Mouse (Mus musculus) liver, embryonic 12.5 days (tissue): ENCODE results near the gene Kcnj12. TPM values are rescaled to one million over a fixed set of nuclear protein-coding genes. Genes with fewer than 3 reads are reported as not detected.

Experiments used
- ATAC-seq: fragments of 200-750 bp; cut with Nextera tagmentation; 2 replicates; pipeline ENCODE4 v1.8.0; 2017; ENCODE audit warnings: moderate number of reproducible peaks, mild to moderate bottlenecking, moderate library complexity
- H3K27ac ChIP-seq: fragments of 300-500 bp; sonication (generic); 2 replicates; pipeline ENCODE4 v1.5.1; 2016; ENCODE audit warnings: mild to moderate bottlenecking
- H3K27me3 ChIP-seq: fragments of 300-500 bp; sonication (generic); replicated peaks from 2 replicates; pipeline ENCODE4 v1.6.1; 2016; ENCODE audit warnings: mild to moderate bottlenecking, moderate library complexity
- H3K36me3 ChIP-seq: fragments of 300-500 bp; sonication (generic); 2 replicates; pipeline ENCODE4 v1.6.1; 2016; ENCODE audit warnings: mild to moderate bottlenecking, moderate library complexity
- H3K4me1 ChIP-seq: fragments of 300-500 bp; sonication (generic); 2 replicates; pipeline ENCODE4 v1.6.1; 2016
- H3K4me2 ChIP-seq: fragments of 300-500 bp; sonication (generic); 2 replicates; pipeline ENCODE4 v1.6.1; 2016; ENCODE audit warnings: mild to moderate bottlenecking, moderate library complexity
- H3K4me3 ChIP-seq: fragments of 300-500 bp; sonication (generic); 2 replicates; pipeline ENCODE4 v1.5.1; 2016; ENCODE audit warnings: mild to moderate bottlenecking, moderate library complexity
- H3K9ac ChIP-seq: fragments of 300-500 bp; sonication (generic); 2 replicates; pipeline ENCODE4 v1.6.1; 2016; ENCODE audit warnings: mild to moderate bottlenecking, moderate library complexity
- H3K9me3 ChIP-seq: fragments of 300-500 bp; sonication (generic); replicated peaks from 2 replicates; pipeline ENCODE4 v1.6.1; 2016; ENCODE audit warnings: mild to moderate bottlenecking, moderate library complexity
- whole genome bisulfite sequencing: fragments of 180-500 bp; shearing (Covaris S2); methylation state at CpG from one replicate; pipeline ENCODE4 v1.1.7; 2016; ENCODE audit not compliant: insufficient replicate concordance; 5-methylcytosine and 5-hydroxymethylcytosine counted together
- polyA plus RNA-seq: library from polyadenylated mRNA; unstranded; fragments of >200 nt; fragmentation: Nextera tagmentation; extraction: Ambion mirVana; gene quantifications from 2 replicates; pipeline ENCODE4 v1.2.1, GENCODE M21; 2016

Gene Kcnj12
- polyA plus RNA-seq, 1 experiment from 2014 or later, result 0.07 TPM

DNA sequence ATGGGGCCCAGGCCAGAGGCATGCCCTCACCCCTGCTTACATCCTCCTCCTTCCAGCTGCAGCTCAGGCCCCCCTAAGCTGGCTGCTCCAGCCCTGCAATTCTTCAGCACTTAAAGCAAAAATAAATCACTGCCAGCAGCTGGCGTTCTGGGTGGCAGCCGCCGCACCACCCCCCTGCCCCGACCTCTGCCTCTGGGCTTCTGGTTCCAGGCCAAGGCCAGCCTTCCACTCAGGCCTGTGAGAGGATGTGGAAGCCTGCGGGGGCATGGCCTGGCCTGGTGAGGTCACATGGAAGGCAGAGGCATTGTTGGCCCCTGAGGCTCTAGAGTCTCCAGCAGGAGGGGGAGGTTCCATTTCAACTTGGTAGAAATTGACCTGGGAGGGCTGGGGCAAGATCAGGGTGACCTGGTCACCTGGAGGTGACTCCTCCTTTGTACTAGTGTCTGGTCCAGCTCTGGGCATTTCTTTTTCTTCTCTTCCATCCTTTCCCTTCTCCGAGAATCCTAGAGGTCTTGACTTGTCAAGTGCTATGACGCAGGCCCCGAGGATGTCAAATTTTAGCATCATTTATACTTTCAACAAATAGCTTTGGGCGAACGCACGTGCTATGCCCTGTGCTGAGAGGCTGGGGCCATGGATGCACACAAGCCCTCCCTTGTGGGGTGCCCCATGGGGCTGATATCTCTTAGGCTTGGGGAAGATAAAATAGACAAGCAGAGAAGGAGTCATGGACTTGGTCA is 6.0 kb downstream of the Kcnj12 start:
- WGBS, result 64% methylated on average over 11 of the region's 11 CpGs
- H3K4me1 ChIP-seq, result no peaks in the 10 kb centered on the region
- ATAC-seq, result no peak
- H3K9me3 ChIP-seq, result no peaks in the 10 kb centered on the region
- no peak overlapping the region for H3K27ac ChIP-seq
- H3K27me3 ChIP-seq, result peaks cover 46% of the 10 kb centered on the region
- H3K4me2 ChIP-seq, result no peak overlapping the region
- no peak overlapping the region for H3K4me3 ChIP-seq
- H3K36me3 ChIP-seq, result no peaks in the 10 kb centered on the region
- H3K9ac ChIP-seq, result no peak overlapping the region

DNA sequence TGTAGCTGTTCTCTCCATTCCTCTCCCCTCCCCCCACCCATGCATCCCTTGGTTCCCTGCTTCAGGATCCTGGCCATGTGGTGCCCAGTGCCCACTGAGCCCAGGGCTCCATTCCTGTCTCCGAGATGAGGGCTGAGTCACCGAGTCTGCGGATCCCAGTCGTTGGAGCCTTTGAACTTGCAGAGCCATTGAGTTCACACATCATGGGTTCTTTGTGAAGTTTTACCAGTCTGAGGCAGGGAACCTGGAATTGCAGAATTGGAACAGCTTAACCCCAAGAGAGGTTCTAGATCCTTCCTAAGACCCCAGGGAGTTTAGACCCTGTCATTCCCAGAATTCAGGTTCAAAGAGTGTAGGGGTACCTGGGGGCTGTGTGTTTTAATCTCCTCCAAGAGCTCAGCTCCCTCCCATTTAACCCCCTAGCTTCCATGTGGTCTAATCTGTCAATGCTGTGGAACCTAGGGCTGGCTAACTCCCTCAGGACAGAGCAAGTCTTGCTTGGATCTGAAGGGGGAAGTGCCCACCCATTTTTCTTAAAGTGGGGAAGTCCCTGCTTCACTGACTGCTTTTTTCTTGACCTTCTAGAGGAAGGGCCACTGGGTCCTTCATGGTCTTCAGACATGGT is 6.9 kb downstream of the Kcnj12 start:
- ATAC-seq, result no peak
- Histone ChIP-seq H3K27me3 (peaks cover 38% of the 10 kb centered on the region), H3K4me2 (no peak overlapping the region), H3K4me1 (no peaks in the 10 kb centered on the region), H3K9me3 (no peaks in the 10 kb centered on the region), H3K27ac (no peak overlapping the region), H3K4me3 (no peak overlapping the region), H3K9ac (no peak overlapping the region), H3K36me3 (no peaks in the 10 kb centered on the region)
- 55% methylated on average over 4 of the region's 4 CpGs for WGBS

DNA sequence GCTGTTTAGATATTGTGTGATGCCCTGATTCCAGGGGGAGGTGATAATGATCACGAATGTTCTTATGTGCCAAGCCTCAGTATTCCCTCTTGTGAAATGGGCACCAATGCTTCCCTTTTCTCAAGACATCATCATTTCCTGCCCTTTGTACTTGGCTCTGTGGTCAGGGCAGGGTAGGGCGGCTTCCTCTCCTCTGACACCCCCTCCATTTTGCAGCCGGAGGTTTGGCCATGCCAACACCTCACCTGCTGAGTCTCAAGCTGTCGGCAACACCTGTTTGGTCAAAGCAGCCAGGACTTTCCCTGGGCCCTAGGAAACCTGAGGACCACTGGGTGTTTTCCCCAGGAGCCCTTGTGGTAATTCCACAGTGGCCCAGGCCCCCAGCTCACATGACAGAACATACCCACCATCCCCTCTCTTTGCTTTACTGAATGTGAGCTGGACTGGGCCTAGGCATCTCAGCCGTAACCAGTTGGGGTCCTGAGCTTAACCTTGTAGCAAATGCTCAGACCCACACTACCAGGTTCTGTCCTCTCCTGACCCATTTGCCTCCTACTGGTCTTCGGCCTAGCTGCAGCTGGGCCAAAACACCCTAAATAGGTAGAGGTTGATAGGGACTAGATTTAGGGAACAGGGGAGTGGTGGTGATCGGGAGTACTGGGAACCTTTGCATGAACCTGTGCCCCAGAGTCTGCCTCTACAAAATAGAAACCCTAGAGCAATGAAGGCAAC is 7.7 kb downstream of the Kcnj12 start:
- Histone ChIP-seq H3K4me3 (no peak overlapping the region), H3K36me3 (no peaks in the 10 kb centered on the region), H3K9me3 (no peaks in the 10 kb centered on the region), H3K9ac (no peak overlapping the region), H3K4me1 (no peaks in the 10 kb centered on the region), H3K4me2 (no peak overlapping the region), H3K27ac (no peak overlapping the region), H3K27me3 (peaks cover 30% of the 10 kb centered on the region)
- WGBS, result 66% methylated on average over 7 of the region's 7 CpGs
- no peak for ATAC-seq

DNA sequence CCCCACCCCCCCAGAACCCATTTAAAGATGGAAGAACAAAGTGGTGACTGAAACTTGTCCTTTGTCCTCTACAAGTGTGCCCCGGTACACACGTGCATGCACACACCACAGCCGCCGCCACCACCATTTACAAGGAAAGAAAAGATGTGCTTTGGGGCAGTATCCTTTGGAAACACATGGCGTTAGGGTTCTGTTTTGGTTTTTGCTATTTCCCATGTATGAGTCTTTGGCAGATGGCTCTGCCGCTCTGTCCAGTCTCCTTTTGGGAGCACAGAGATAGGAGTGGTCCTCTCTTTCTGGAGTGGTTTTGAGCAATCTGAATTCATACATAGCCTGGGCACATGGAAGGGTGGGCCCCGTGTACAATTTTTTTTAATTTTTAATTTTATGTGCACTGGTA is 8.8 kb downstream of the Kcnj12 start:
- ATAC-seq, result no peak
- no peaks in the 10 kb centered on the region for H3K36me3 ChIP-seq
- no peak overlapping the region for H3K4me2 ChIP-seq
- 87% methylated on average over 7 of the region's 7 CpGs for WGBS
- no peak overlapping the region for H3K4me3 ChIP-seq
- H3K27ac ChIP-seq, result no peak overlapping the region
- H3K9ac ChIP-seq, result no peak overlapping the region
- H3K4me1 ChIP-seq, result no peaks in the 10 kb centered on the region
- peaks cover 18% of the 10 kb centered on the region; the same call in 1 of the 2 replicates for H3K27me3 ChIP-seq
- no peaks in the 10 kb centered on the region for H3K9me3 ChIP-seq

DNA sequence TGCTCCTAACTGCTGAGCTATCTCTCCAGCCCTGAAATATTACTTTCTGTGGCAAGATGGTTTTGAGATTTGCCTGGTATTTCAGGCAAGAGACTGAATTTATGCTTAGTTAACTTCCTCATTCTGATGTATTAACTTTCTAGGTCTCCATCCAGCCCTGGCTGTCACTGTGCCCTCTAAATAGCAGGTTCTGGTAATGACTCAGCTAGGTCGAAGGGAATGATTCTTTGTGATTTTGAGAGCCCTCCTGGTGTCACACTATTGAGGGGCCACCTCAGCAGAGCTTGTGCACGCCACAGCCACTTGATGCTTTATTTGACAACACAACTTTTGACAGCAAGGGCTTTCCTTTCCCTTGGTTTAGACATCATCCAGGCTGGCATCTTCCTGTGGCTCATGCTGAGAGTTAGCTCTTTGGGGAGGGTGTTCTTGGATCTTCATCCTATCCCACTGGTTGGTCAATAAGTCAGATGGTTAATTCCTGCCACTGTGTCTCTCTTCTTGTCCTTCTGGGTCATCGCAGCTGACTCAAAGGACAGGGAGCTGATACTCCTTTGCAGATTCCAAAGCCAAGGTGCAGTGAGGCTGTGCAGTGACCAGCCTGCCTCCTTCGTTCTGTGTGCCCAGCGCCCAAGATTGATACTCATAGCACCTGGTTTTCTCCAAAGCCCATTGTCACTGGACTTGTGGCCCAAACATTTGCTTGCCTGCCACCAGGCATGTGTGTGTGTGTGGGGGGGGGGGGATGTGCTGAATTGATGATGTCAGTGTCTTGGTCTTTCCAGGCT is 9.5 kb downstream of the Kcnj12 start:
- no peak for ATAC-seq
- Histone ChIP-seq H3K9ac (no peak overlapping the region), H3K4me2 (no peak overlapping the region), H3K4me1 (no peaks in the 10 kb centered on the region), H3K27me3 (peaks cover 11% of the 10 kb centered on the region; the same call in 1 of the 2 replicates), H3K9me3 (no peaks in the 10 kb centered on the region), H3K36me3 (no peaks in the 10 kb centered on the region), H3K4me3 (no peak overlapping the region), H3K27ac (no peak overlapping the region)
- WGBS, result 59% methylated on average over 5 of the region's 5 CpGs

DNA sequence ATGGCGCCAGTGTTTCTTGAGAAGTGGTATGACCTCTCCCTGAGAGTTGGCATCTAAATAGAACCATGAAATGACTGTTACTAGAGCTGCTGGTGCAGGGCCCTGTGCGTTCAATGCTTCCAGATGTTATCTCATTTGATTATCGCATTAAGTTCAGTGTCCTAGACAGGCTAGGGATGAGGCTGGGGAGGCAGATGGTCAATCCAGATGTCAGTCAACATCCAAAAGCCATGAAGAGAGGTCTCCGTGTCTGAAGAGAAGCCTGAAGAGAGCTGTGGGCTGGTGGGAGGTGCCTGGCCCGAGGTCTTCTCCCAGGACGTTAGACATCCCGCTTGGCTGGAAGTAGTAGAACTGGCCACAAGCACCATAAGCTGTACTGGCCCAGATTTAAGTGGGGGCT is 10.1 kb downstream of the Kcnj12 start:
- no peak overlapping the region for H3K4me3 ChIP-seq
- peaks cover 5% of the 10 kb centered on the region; the same call in 1 of the 2 replicates for H3K27me3 ChIP-seq
- WGBS, result 66% methylated on average over 7 of the region's 7 CpGs
- H3K4me1 ChIP-seq, result no peaks in the 10 kb centered on the region
- H3K9me3 ChIP-seq, result no peaks in the 10 kb centered on the region
- H3K9ac ChIP-seq, result no peak overlapping the region
- H3K27ac ChIP-seq, result no peak overlapping the region
- H3K4me2 ChIP-seq, result no peak overlapping the region
- ATAC-seq, result no peak
- H3K36me3 ChIP-seq, result no peaks in the 10 kb centered on the region

DNA sequence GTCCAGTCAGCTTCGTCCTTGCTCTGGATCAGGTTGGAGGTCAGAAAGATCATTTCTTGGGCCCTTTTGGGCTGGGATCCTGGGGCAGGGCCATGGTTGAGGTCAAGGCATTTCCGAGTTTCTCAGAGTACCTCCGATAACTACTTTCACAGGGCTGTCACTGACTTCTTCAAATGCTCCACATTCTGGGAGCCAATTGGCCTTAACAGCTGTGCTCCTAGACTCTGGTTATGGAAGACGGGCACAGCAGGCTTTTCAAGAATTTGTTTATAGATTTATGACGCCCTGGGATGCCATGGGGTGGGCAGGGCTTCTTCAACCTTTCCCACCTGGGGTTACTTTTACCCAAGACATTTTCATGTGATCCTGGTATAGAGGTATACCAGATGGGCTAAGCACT is 10.8 kb downstream of the Kcnj12 start:
- Histone ChIP-seq H3K9me3 (no peaks in the 10 kb centered on the region), H3K9ac (no peak overlapping the region), H3K4me1 (no peaks in the 10 kb centered on the region), H3K27me3 (peaks cover 2% of the 10 kb centered on the region; the same call in 1 of the 2 replicates), H3K4me3 (no peak overlapping the region), H3K27ac (no peak overlapping the region), H3K36me3 (no peaks in the 10 kb centered on the region), H3K4me2 (no peak overlapping the region)
- 61% methylated on average over 5 of the region's 5 CpGs for WGBS
- no peak for ATAC-seq

DNA sequence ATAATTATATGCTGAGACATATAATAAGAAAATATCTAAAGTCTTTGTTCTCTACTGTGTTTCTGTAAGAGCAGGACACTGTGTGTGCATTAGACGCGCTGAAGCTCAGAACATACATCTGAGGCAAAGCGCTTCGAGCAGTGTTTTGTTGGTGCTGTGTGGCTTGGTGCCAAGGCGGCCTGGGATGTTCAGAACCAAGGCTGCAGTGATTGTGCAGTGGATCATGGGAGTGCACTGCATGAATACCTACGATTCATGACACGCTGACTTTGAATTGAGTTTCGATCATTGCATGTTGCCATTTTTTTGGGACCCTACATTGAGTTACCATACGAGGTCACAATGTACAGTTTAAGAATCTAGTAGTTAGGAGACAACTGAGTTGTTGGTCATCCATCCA is 14.3 kb downstream of the Kcnj12 start:
- ATAC-seq, result no peak
- Histone ChIP-seq H3K27me3 (peaks cover 8% of the 10 kb centered on the region), H3K4me2 (no peak overlapping the region)

DNA sequence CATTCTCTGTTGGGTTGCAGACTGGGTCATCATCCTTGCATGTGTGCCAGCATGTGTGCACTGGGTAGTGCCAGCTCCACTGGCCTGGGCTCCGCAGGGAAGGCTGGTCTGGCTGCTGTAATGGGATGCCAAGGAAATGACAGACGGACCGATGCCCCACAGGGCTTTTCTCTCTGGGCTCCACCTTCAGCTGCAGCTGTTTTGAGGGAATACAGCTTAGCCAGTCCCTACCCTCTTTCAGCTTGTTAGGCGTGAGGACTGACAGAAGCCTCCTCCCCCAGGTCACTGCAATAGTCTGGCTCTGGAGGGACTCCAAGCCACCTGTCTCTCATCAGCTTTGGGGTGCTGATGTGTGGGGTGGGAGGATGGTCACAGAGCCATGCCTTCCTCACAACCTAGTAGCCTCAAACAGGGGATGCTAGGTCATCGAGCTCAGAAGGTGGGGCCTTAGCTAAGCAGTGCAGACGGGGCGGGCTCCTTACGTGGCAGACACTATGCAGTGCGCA is 16.0 kb downstream of the Kcnj12 start:
- no peak overlapping the region for H3K9ac ChIP-seq
- WGBS, result 73% methylated on average over 9 of the region's 9 CpGs
- H3K27me3 ChIP-seq, result peaks cover 8% of the 10 kb centered on the region
- H3K36me3 ChIP-seq, result no peaks in the 10 kb centered on the region
- ATAC-seq, result no peak
- H3K9me3 ChIP-seq, result no peaks in the 10 kb centered on the region
- H3K4me1 ChIP-seq, result peaks cover 12% of the 10 kb centered on the region
- H3K4me3 ChIP-seq, result no peak overlapping the region
- no peak overlapping the region for H3K4me2 ChIP-seq
- no peak overlapping the region for H3K27ac ChIP-seq

More for the DNA sequence above, 14.3 kb downstream of the Kcnj12 start:
- H3K36me3 ChIP-seq, result no peaks in the 10 kb centered on the region
- H3K9ac ChIP-seq, result no peak overlapping the region
- 81% methylated on average over 9 of the region's 9 CpGs for WGBS
- H3K9me3 ChIP-seq, result no peaks in the 10 kb centered on the region
- H3K27ac ChIP-seq, result no peak overlapping the region
- H3K4me1 ChIP-seq, result no peaks in the 10 kb centered on the region
- no peak overlapping the region for H3K4me3 ChIP-seq

DNA sequence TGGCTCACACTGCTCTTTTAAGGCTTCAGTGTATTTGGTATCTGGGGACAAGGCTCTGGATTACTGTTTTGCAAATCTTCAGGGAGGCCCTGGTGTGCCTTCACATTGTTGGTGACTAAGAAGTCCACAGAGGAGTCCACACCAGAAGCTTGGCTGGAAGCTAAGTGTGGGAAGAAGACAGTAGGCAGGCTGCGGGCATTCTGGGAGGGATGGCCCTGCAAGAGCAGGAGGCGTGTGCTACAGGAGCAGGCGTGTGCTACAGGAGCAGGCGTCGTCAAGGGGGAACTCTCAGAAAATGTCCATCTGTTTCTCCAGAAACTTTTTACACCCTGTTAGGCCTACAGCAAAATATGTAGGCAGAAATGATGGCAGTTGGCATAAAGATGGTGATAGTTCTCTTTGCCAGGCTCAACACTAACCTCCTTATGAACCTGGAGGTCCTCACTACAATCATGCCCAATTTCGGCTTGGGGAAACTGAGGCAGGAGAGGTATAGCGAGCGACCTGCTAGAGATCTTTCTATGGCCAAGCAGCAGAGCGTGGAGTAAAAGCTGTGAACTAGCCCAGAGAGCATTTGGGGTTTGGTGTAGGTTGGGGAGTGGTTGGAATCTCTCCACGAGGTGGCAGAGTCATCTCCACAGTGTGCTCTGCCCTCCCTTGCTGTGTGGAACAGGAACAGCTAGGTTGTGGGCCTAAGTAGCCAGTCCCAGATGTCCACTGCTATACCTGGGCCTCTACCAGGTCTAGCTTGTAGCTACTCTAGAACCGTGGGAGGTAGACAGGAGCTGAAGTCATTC is 18.7 kb downstream of the Kcnj12 start:
- Histone ChIP-seq H3K36me3 (no peaks in the 10 kb centered on the region), H3K9ac (no peak overlapping the region), H3K27me3 (peaks cover 25% of the 10 kb centered on the region), H3K4me2 (no peak overlapping the region), H3K27ac (no peak overlapping the region), H3K9me3 (no peaks in the 10 kb centered on the region), H3K4me3 (no peak overlapping the region), H3K4me1 (peaks cover 15% of the 10 kb centered on the region)
- 65% methylated on average over 11 of the region's 11 CpGs for WGBS
- no peak for ATAC-seq

DNA sequence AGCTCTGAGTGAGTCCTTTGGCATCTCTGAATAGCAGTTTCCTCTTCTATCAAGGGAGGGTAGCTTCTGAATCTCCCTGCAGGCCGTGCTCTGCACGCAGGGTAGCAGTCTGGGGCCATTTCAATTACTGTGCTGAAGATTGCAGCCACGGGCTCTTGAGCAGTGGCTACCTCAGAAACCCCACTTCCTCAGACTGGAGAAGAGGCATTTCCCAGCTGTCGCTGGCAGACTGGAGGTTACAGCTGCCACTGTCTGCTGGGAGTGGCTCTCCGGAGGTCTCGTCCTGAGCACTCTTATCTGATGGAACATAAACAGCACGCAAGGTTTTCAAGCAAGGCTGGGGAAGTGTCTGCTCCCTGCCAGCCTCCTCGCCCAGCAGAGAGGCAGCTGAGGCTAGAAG is 20.2 kb downstream of the Kcnj12 start:
- no peaks in the 10 kb centered on the region for H3K36me3 ChIP-seq
- peaks cover 25% of the 10 kb centered on the region for H3K27me3 ChIP-seq
- H3K4me3 ChIP-seq, result no peak overlapping the region
- 4% methylated on average over 8 of the region's 8 CpGs for WGBS
- H3K9me3 ChIP-seq, result no peaks in the 10 kb centered on the region
- H3K4me2 ChIP-seq, result peak overlapping the region; percentile 10
- no peak overlapping the region for H3K27ac ChIP-seq
- H3K9ac ChIP-seq, result no peak overlapping the region
- H3K4me1 ChIP-seq, result peaks cover 15% of the 10 kb centered on the region
- no peak for ATAC-seq
